Mouse (Mus musculus) spleen, adult 12 weeks (tissue): ENCODE measurements at regions not wholly inside any gene's neighbourhood (a gene's known extent, or its start where the extent isn't known, plus 50 kb on each side); places are given as distances from the start of the nearest gene placed in this dataset.
"Not testable (repeated sequence)": the region's sequence is repeated elsewhere in the genome, so short reads cannot be mapped to it uniquely, and the experiment has no call there.

Source experiments
- DNase-seq: peaks from one replicate; pipeline ENCODE4 v3.0.0; 2022; ENCODE audit warnings: low spot score

- no peak for DNase-seq
Observed at GRCm38 (mm10) chr1:7388627-7389026, 2580.9 kb downstream of the Gm37988 start.

- DNase-seq: no peak
Observed at GRCm38 (mm10) chr1:7393508-7393907, 2585.8 kb downstream of the Gm37988 start.

- DNase-seq: no peak
Observed at GRCm38 (mm10) chr1:7394161-7394560, 2586.5 kb downstream of the Gm37988 start.

GRCm38 (mm10) chr1:7395527-7395926 lies 2587.8 kb downstream of the Gm37988 start:
- DNase-seq: no peak

GRCm38 (mm10) chr1:7396867-7397806 lies 2589.4 kb downstream of the Gm37988 start:
- peak; percentile 62 for DNase-seq

- peak; percentile 96 for DNase-seq
Observed at GRCm38 (mm10) chr1:7397807-7398446, 2590.2 kb downstream of the Gm37988 start.

GRCm38 (mm10) chr1:7398678-7399218 lies 2591.1 kb downstream of the Gm37988 start:
- no peak for DNase-seq

GRCm38 (mm10) chr1:7405651-7406050 lies 2598.0 kb downstream of the Gm37988 start:
- DNase-seq: not testable (repeated sequence)

GRCm38 (mm10) chr1:7414444-7414843 lies 2606.8 kb downstream of the Gm37988 start:
- no peak for DNase-seq

GRCm38 (mm10) chr1:7451660-7452155 lies 2644.0 kb downstream of the Gm37988 start:
- no peak for DNase-seq

GRCm38 (mm10) chr1:7454931-7455330 lies 2647.2 kb downstream of the Gm37988 start:
- DNase-seq: no peak

- DNase-seq: no peak
Observed at GRCm38 (mm10) chr1:7457895-7458294, 2650.2 kb downstream of the Gm37988 start.

- DNase-seq: no peak
Observed at GRCm38 (mm10) chr1:7494096-7494495, 2686.4 kb downstream of the Gm37988 start.

- DNase-seq: no peak
Observed at GRCm38 (mm10) chr1:7499042-7499441, 2691.3 kb downstream of the Gm37988 start.

- DNase-seq: no peak
Observed at GRCm38 (mm10) chr1:7502363-7502762, 2694.7 kb downstream of the Gm37988 start.

- no peak for DNase-seq
Observed at GRCm38 (mm10) chr1:7518791-7519190, 2711.1 kb downstream of the Gm37988 start.

- DNase-seq: no peak
Observed at GRCm38 (mm10) chr1:7533506-7533905, 2725.8 kb downstream of the Gm37988 start.

GRCm38 (mm10) chr1:7535191-7535590 lies 2727.5 kb downstream of the Gm37988 start:
- no peak for DNase-seq

GRCm38 (mm10) chr1:7543492-7543891 lies 2735.8 kb downstream of the Gm37988 start:
- no peak for DNase-seq

- no peak for DNase-seq
Observed at GRCm38 (mm10) chr1:7548261-7548660, 2740.6 kb downstream of the Gm37988 start.

- no peak for DNase-seq
Observed at GRCm38 (mm10) chr1:7574787-7575186, 2767.1 kb downstream of the Gm37988 start.

GRCm38 (mm10) chr1:7586409-7586808 lies 2778.7 kb downstream of the Gm37988 start:
- DNase-seq: no peak

GRCm38 (mm10) chr1:7591327-7591726 lies 2783.6 kb downstream of the Gm37988 start:
- DNase-seq: no peak
